Mouse (Mus musculus) megakaryocyte, embryonic 14.5 days (primary cell): ENCODE data around the gene Mfsd6l.

Experiments
- FLI1 ChIP-seq: IDR thresholded peaks from 2 replicates; pipeline ENCODE4 v1.6.1; 2012; ENCODE audit warnings: low read length, inconsistent platforms, mixed read lengths
- GATA1 ChIP-seq: IDR thresholded peaks from 3 replicates; pipeline ENCODE4 v1.6.1; 2012; ENCODE audit warnings: mixed read lengths, low read length, inconsistent platforms, borderline replicate concordance

DNA sequence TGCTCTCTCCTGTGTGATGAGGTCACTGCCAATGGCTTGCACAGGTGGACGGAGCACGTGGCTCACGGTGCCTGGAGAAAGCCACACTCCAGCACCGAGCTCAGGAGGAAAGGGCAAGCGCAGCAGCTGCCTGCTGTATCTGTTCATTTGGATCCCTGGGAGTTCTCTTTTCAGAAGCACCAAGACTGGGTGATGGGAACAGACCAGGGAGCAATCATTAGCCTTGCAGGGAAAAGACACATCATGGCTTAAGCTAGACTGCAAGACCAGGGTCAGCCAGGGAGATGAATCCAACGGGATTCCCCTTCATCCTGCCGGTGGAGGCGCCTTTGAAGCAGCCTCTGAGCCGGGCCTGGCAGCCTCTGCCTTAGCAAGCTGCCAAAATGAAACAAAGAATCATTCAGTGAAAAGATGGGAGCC lies 23.5 kb downstream of the Mfsd6l start:
- TF ChIP-seq GATA1 (no peak), FLI1 (no peak)
